ENCODE assay signal across 15 mouse cellular contexts in genomic region chr3:83486192-83486716, GRCm38 (mm10).
DNase-seq lines count a peak whose midpoint lies in the region; ATAC-seq lines count a peak whose summit lies in the region.
"Had no signal": no experiment of that assay in that cellular context is flagged by ENCODE, and none has a peak within 500 bp of the region (broad histone marks: within the 10 kb centered on the region; RNA-seq: fewer than 3 reads in every experiment).

No protein-coding gene starts in this region.

- peak; percentile 83 for ATAC-seq in frontal cortex, adult (ENCODE audit: low TSS enrichment)
- ATAC-seq: inflammation-experienced regulatory T-cells, adult 6 months had no signal

- DNase-seq in frontal cortex, postnatal 36 days (ENCODE audit: low spot score in 2 of 2): no peak
- peak; percentile 49 for DNase-seq in retina, postnatal 1 day
- no peak for DNase-seq in retina, embryonic 14.5 days (ENCODE audit: low spot score)
- peak; percentile 66 for DNase-seq in brain, embryonic 18.5 days (ENCODE audit: low read depth, low spot score)
- DNase-seq in layer of hippocampus, postnatal 36 days: peak; percentile 5 to 7
- DNase-seq in spleen, postnatal 36 days (ENCODE audit: low spot score in 2 of 2): no peak
- DNase-seq: B cell, adult 2 months; gastrocnemius, postnatal 36 days; kidney, adult 2 months; kidney, postnatal 25 days; lung, adult 18-20 months; lung, postnatal 14 days; midbrain, embryonic 14.5 days had no signal

Comparison
In these comparisons a context has a peak if more than half of its experiments do, and no peak if none do; other contexts are left out.
1. DNase-seq: peak in retina, postnatal 1 day (single experiment), brain, embryonic 18.5 days (single experiment) and layer of hippocampus, postnatal 36 days (2 of 2); none in frontal cortex, postnatal 36 days (0 of 2), retina, embryonic 14.5 days (single experiment) and spleen, postnatal 36 days (0 of 2).